Mouse (Mus musculus) CD4-positive, CD25-positive, alpha-beta regulatory T cell, adult 9 weeks (primary cell): ENCODE measurements around the gene Sprr2e. TPM values are rescaled to one million over a fixed set of nuclear protein-coding genes. Genes with fewer than 3 reads are reported as not detected.

Source experiments
- polyA plus RNA-seq: library from polyadenylated mRNA; unstranded; fragments of 100-300 nt; shearing (Covaris generic); gene quantifications from one replicate; pipeline ENCODE4 v1.2.1, GENCODE M21; 2017

The Sprr2e gene
- not detected for polyA plus RNA-seq

DNA sequence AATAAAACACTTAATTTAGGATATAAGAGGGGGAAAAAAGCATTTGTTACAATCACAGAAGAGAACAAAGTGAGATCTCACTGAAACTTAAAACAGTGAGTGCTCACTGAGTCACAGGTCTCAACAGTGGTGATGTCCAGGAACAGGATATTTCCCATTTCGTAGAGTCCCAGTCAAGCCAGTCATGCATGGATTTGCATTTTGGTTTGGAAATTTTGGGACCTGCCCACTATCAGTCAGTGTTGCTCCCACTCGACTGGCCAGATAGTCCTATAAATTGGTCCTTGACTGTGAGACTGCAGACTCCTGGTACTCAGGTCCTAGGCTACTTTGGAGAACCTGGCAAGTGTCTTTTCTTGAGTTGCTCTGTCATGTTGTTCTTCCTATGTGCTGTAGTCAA, at the start of gene Sprr2e:
Gene Sprr2e, plus strand, starts transcription at position 301 of the 400 bp plus-strand sequence.

DNA sequence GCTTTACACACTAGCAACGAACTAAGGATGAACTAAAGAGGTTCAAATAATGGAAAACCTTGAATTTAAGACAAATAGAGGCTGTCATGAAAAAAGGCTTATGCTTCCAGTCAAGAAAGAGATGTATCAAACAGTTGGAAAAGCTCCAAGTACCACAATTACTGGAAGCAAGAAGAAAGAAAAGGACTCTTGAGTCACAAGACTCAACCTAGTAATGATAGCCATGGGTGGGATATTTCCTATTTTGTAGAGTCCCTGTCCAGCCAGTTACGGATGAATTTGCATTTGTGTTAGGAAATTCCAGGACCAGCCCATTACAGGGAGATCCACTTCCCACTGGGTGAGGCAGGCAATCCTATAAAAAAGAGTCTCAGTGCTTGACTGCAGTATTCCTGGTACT, 35.6 kb upstream of the Sprr2e start, which contains the start of gene Sprr2b:
Gene Sprr2b, plus strand, starts transcription at position 301 of the 400 bp plus-strand sequence.

DNA sequence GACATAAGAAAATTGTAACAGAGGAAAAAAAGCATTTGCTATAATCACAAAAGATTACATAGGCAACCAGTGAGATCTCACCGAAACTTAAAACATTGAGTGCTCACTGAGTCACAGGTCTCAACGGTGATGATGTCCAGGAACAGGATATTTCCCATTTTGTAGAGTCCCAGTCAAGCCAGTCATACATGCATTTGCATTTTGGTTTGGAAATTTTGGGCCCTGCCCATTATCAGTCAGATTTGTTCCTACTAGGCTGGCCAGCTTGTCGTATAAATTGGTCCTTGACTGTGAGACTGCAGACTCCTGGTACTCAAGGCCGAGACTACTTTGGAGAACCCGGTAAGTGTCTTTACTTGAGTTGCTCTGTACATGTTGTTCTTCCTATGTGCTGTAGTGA, 13.1 kb upstream of the Sprr2e start, which contains the start of gene Sprr2d:
Gene Sprr2d, plus strand, starts transcription at position 301 of the 400 bp plus-strand sequence.

DNA sequence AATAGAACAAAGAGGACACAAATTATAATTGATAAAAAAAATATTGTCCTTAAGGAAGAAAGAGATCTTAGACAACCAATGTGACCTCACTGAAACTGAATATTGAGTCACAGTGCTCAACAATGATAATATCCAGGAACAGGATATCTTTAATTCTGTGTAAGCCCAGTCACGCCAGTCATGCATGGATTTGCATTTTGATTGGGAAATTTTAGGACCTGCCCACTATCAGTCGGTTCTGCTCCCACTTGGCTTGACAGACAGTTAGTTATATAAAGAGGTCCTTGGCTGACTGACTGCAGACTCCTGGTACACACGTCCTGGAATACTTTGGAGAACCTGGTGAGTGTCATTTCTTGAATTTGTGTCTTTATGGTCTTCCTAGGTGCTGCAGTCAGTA, 12.9 kb downstream of the Sprr2e start, which contains the start of gene Sprr2f:
Gene Sprr2f, plus strand, starts transcription at position 301 of the 400 bp plus-strand sequence.

GRCm38 (mm10) chr3:92385385-92385784, 33.4 kb downstream of the Sprr2e start, which contains the start of gene Sprr2h:
Sprr2h (plus strand) TSS chr3:92385685.

Other genes with a start within 250 kb of the Sprr2e start
- gene Prr9, start 228.2 kb upstream of the Sprr2e start, polyA plus RNA-seq, result not detected
- gene Lelp1, start 209.4 kb upstream of the Sprr2e start, polyA plus RNA-seq, result not detected
- gene Sprr2a1, start 136.3 kb upstream of the Sprr2e start, polyA plus RNA-seq, result not detected
- not detected for gene Sprr2a2, start 136.2 kb upstream of the Sprr2e start, polyA plus RNA-seq
- gene Sprr2a3, start 66.7 kb upstream of the Sprr2e start, polyA plus RNA-seq, result not detected
- gene Sprr2b, start 35.5 kb upstream of the Sprr2e start, polyA plus RNA-seq, result not detected
- gene Sprr2d, start 13.0 kb upstream of the Sprr2e start, polyA plus RNA-seq, result not detected
- gene Sprr2f, start 13.0 kb downstream of the Sprr2e start, polyA plus RNA-seq, result not detected
- not detected for gene Sprr2h, start 33.5 kb downstream of the Sprr2e start, polyA plus RNA-seq
- not detected for gene Sprr2i, start 55.8 kb downstream of the Sprr2e start, polyA plus RNA-seq
- gene Sprr2j-ps, start 65.9 kb downstream of the Sprr2e start, polyA plus RNA-seq, result not detected
- gene Gm9774, start 77.3 kb downstream of the Sprr2e start, polyA plus RNA-seq, result 25.1 TPM
- not detected for gene Sprr2k, start 80.4 kb downstream of the Sprr2e start, polyA plus RNA-seq
- not detected for gene Sprr1b, start 86.6 kb downstream of the Sprr2e start, polyA plus RNA-seq
- gene Sprr3, start 106.6 kb downstream of the Sprr2e start, polyA plus RNA-seq, result not detected
- gene Sprr1a, start 133.8 kb downstream of the Sprr2e start, polyA plus RNA-seq, result not detected
- not detected for gene Sprr4, start 148.3 kb downstream of the Sprr2e start, polyA plus RNA-seq
- not detected for gene 2310046K23Rik, start 182.4 kb downstream of the Sprr2e start, polyA plus RNA-seq
- gene Ivl, start 221.6 kb downstream of the Sprr2e start, polyA plus RNA-seq, result not detected
- gene Smcp, start 236.9 kb downstream of the Sprr2e start, polyA plus RNA-seq, result not detected